Mouse (Mus musculus): ENCODE data around the gene Wnt3a.

The Wnt3a gene

DNA sequence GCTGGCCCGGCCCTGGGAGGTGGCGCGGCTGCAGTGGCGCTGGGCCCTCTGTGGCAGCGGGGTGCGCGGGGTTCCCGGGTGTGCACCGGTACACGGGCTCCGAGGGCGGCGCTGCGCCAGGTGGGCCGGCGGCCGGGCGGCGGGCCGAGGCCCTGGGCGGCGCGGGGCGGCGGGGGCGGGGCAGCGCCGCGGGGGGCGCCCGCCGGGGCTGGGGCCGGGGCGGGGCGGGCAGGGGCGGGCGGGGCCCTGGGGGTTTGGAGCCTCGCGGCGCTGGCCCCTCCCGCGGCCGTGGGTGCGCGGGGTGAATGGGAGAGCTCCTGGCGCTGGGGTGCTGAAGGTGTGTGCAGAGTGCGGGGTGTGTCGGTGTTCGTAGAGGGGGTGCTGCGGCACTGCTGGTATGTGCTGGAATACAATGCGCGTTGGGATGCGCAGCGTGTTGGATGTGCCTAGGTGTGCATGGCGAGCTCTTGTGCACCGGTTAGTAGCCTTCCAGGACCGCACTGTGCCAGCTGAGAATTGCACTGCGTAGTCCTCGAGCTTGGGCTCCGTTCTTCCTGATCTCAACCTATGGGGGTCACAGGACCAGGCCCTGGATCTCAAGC, at the start of gene Wnt3a:
Wnt3a (minus strand) TSS at position 51 of the 602 bp plus-strand sequence.
- DNase-seq = peak; percentile 21

GRCm38 (mm10) chr11:59338736-59339120, 48.2 kb upstream of the Wnt3a start:
- DNase-seq = no peak

DNA sequence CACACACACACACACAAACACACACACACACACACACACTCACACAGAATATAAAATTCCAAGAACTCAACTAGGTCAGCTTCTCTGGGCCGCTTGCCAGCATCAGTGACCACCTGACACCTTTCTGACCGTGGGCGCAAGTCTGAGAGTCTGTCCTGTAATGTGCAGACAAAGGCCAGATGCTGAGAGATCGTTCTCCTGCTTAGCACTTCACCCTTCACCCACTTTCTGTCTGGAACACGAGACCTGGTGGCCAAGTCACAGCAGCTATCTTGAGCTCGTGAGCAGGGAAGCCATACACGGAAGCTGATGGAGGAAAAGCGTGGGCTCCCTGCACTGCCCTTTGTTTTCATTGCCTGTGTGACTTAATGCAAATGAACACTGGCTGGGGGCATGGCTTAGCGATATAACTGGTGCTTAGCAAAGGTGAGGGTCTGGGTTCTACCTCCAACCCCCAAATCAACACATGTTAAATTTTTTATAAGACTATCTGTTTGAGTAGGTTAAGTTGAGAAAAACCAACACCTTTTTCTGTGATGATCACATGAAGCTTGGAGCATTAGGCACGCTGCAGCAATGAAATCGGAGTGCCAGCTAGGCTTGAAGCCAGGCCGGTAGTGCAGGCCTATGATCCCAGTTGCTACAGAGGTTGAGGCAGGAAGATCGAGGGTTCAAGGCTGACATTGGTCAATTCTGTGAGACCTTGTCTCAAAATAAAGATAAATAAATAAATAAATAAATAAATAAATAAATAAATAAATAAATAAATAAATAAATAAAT, 47.6 kb upstream of the Wnt3a start:
- DNase-seq = no peak

DNA sequence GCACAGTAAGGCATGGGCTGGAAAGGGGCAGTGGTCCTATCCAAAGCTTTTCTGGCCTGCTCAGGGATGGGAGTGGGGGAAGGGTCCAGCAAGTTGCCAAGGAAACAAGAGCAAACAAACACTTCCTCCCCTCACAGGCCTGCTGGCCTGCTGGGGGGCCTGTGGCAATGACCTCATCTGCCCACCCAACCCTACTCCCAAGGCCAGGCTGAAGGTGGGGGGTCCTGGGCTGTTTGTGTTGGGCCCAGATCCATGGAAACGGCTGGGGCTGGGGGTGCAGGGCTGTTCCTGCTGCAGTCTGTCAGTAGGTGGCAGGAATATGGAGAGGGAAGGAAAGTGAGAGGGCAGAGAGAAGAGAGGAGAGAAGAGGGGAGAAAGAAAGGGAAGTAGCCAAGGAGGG, 45.8 kb upstream of the Wnt3a start:
- DNase-seq = no peak

DNA sequence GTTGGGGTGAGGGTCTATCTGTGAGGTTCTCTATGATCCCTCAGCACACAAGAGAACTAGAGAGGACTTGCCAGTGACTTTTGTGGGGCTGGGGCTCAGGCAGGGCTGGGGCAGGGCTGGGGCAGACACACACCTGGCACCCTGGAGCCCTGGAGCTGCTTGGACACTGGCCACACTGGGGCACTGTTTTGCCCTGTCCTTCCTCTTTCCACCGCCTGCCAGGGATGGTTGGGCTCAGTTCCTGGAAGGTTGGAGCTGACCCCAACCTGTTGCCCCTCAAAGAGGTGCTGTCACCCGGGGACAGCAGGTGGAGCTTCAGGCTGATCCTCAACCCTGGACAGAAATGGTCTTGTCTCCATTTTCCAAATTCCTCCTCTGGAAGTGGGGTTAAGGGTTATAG, 45.4 kb upstream of the Wnt3a start:
- no peak for DNase-seq

DNA sequence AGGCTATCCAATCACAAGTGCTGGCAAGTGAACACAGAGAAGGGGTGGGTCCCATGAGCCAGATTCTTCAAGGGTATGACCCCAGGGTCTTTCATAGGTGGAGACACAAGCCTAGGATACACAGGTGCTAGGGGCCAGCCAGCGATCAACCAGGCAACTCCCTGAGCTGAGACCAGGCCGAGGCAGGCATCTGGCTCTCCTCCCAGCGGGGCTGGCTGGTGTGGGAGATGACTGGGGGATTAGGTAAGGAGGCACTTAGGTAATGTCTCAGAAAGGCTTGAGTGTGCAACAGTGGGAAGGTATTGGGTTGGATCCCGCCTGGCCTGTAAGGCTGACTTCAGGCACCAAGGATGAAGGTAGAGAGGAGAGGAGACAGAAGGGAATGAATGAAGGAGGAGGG, 44.6 kb upstream of the Wnt3a start:
- no peak for DNase-seq

GRCm38 (mm10) chr11:59332938-59333337, 42.4 kb upstream of the Wnt3a start:
- DNase-seq = no peak

- DNase-seq = no peak
Observed at GRCm38 (mm10) chr11:59331167-59331869, 40.8 kb upstream of the Wnt3a start.

- peak; percentile 84 for DNase-seq
Observed at GRCm38 (mm10) chr11:59330560-59330959, 40.0 kb upstream of the Wnt3a start.

GRCm38 (mm10) chr11:59329616-59330015, 39.1 kb upstream of the Wnt3a start:
- DNase-seq = no peak

GRCm38 (mm10) chr11:59327625-59328024, 37.1 kb upstream of the Wnt3a start:
- DNase-seq = no peak

DNA sequence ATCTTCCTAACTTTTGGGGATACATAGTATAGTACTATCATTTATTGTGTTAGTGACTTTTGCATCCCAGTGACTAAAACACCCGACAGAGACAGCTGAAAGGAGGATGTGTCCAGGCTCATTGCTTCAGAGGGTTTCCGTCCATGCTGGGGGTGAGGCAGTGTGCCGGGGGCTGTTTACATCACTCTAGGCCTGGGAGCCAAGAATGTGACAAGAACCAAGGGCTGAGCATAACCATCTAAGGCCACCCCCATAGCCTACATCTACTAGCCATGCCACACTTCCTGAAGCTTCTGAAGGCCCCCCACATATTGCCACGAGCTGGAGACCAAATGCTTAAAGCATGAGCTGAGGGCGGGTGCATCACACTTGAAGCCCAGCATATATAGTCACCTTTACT, 34.2 kb upstream of the Wnt3a start:
- DNase-seq = no peak

DNA sequence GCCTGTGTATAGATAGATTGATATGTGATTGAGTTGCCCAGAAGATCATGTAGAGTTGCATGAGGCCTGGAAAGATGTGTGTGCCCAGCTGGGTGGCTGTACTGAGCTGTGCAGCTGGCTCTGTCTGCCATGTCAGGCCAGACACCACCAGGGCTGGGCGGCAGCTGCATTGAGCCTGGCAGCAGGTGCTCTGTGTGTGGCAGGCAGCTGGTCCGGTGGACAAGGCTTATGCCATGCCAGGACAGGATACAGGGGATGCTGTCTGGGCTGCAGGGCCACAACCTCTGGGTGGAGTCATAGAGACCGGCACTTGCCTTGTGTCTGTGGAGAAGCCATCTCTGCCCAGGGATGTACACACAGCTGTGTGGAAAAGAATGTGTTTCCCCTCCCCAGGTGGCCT, 32.4 kb upstream of the Wnt3a start:
- DNase-seq = no peak

GRCm38 (mm10) chr11:59316517-59316916, 26.0 kb upstream of the Wnt3a start:
- DNase-seq = no peak

- no peak for DNase-seq
Observed at GRCm38 (mm10) chr11:59313944-59314343, 23.4 kb upstream of the Wnt3a start.

GRCm38 (mm10) chr11:59313029-59313811, 22.7 kb upstream of the Wnt3a start:
- DNase-seq = no peak

- no peak for DNase-seq
Observed at GRCm38 (mm10) chr11:59312501-59312900, 21.9 kb upstream of the Wnt3a start.

DNA sequence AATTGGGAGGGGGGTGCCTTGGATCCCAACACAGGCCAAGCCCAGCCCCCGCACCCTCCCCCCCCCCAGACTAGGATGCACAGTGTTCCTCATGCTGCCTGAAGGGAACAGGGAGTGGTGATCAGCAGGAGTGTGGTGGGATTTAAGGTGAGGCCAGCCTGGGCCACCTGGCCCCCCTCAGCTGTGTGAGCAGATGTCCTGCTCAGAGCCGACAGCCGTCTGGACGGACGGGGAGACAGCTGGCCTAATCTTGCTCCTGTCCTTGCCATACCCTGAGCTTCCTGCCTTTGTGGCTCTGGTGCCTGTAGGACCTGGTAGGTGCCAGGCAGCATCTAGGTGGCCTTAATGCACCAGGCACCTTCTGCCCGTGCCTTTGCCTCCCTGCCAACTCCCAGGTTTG, 21.5 kb upstream of the Wnt3a start:
- no peak for DNase-seq

GRCm38 (mm10) chr11:59309976-59310375, 19.4 kb upstream of the Wnt3a start:
- no peak for DNase-seq

- DNase-seq = no peak
Observed at GRCm38 (mm10) chr11:59309106-59309805, 18.7 kb upstream of the Wnt3a start.

DNA sequence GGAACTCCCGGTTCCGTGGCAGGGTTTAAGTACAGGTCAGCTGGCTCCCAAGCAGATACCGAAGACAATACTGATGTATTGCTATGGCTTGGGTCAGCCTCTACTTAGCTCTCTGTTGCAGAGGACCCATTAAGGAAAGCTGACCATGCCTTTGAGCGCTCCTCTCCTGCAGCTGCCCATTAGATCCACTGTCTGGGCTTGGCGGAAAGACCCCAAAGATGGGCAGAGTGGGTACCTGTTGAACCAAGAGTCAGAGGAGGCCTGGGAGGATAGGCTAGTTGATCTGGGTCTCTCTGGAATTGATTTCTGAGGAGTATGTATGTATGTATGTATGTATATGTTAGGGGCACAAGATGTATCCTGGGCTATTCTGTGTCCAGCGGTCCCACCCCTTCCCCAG, 18.1 kb upstream of the Wnt3a start:
- no peak for DNase-seq

DNA sequence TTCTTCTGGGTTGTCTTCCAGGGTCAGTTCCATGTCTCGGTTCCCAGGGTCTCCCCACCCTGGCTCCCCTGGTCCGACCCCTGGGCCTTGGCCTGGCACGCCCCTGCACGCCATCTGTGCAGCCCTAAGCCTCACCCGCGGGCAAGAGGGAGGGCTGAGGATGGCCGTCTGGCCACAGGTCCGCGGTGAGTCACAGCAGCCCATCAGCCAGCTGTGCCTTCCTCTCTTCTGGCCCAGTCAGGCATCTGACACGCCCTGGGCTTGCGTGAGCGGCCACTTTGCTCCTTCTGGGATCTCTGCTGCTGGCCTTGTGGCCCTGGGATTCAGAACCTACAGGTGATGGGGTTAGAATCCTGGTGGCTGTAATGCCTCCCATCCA, 17.6 kb upstream of the Wnt3a start:
- DNase-seq = no peak

Data from thymus, postnatal 4 days (tissue).